Mouse (Mus musculus) megakaryocyte, embryonic 14.5 days (primary cell): ENCODE results near the gene Sbf2. TPM values are rescaled to one million over a fixed set of nuclear protein-coding genes. Genes with fewer than 3 reads are reported as not detected.

ENCODE experiments used
- H3K27me3 ChIP-seq: replicated peaks from 2 replicates; pipeline ENCODE3; 2012; ENCODE audit warnings: inconsistent platforms
- H3K36me3 ChIP-seq: replicated peaks from 2 replicates; pipeline ENCODE3; 2012; ENCODE audit warnings: low read length, inconsistent platforms, mixed read lengths
- H3K4me1 ChIP-seq: 2 replicates; pipeline ENCODE4 v1.6.1; 2012; ENCODE audit warnings: inconsistent platforms
- H3K4me3 ChIP-seq: replicated peaks from 2 replicates; pipeline ENCODE3; 2012; ENCODE audit warnings: moderate library complexity, mild to moderate bottlenecking, inconsistent platforms
- H3K9me3 ChIP-seq: 2 replicates; pipeline ENCODE4 v1.6.1; 2012; ENCODE audit warnings: inconsistent platforms
- FLI1 ChIP-seq: IDR thresholded peaks from 2 replicates; pipeline ENCODE4 v1.6.1; 2012; ENCODE audit warnings: low read length, inconsistent platforms, mixed read lengths
- GATA1 ChIP-seq: IDR thresholded peaks from 3 replicates; pipeline ENCODE4 v1.6.1; 2012; ENCODE audit warnings: mixed read lengths, low read length, inconsistent platforms, borderline replicate concordance
- polyA plus RNA-seq: library from polyadenylated mRNA; stranded (reverse); fragments of >175 nt; gene quantifications from 2 replicates; pipeline ENCODE4 v1.2.3, GENCODE M21; 2012; ENCODE audit warnings: low replicate concordance; ENCODE audit not compliant: insufficient read depth

The Sbf2 gene
- 0.55 TPM in 1 of 2 replicates, not detected in the other for polyA plus RNA-seq

DNA sequence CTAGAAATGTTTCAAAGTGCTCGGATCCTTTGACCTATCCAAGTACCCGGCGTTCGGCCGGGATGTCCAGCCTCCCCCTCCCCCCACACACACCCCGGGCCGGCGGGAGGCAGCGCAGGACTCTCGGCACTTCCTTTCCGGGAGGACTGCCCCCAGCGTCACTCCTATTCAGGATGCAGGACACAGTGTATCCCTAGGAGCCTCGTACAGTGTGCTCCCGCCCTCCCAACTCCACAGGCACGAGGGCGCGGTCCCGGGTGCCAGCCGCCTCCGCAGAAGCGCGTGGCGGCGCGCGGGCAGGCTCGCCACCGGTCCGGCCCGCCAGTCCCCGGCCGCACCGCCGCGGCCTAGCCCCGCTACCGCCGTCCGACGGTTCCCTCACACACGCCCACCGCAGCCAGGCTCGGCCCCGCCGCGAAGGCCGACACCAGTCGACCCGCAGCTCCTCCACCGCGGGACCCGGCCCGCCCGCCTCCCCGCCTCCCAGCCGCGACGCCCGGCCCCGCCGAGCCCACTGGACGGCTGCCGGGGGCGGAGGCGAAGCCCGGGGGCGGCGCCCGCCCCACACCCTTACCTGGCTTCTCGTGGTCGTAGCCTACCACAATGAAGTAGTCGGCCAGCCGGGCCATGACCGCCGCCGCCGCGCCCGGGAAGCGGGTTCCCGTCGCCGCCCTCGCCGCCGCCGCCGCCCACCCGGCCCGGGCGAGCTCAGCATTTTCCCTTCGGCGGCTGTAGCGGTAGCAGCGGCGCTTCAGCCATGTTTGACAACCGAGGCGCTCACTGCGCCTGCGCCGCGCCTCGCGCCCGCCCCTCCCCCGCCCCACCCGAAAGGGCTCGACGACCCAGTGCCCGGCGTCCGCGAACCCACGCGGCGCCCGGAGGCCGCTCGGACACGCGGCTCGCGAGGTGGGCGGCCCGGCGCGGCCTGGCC is at the start of gene Sbf2:
Sbf2 (minus strand) TSS at position 790 of the 931 bp plus-strand sequence.
- Histone ChIP-seq H3K4me3 (peak within 1 kb of the TSS; percentile 92), H3K27me3 (peaks cover 77% of the 10 kb centered on the region), H3K4me1 (peaks cover 30% of the 10 kb centered on the region), H3K9me3 (0 out of 2 replicates have a peak, but pooled peaks cover 4% of the 10 kb centered on the region), H3K36me3 (no peaks in the 10 kb centered on the region)
- TF ChIP-seq GATA1, result no peak
- TF ChIP-seq FLI1, result no peak

DNA sequence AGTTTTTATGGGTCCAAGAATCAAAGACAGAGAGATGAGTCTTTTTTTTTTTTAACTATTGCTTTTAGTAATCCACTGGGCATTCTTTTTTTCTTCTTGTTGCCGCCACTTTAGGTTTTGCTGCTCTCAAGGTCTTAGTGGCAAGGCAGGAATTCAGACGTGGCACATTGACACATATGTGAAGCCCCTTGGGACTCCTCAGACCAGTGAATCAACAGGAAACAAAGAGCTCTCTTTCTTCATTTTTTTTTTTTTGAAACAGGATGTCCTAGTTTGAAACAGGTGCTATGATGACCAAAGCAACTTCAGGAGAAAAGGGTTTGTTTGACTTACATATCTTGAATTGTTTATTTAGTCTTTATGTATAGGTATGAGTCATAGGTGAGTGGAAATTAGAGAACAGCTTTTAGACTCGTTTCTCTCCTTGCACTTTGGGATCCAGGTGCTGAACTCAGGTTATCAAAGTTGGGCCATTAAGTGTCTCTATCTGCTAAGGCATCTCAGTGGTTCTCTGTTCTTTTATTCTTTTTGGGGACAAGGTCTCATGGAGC is 43.7 kb upstream of the Sbf2 start:
- H3K4me1 ChIP-seq, result peaks cover 5% of the 10 kb centered on the region; the same call in 1 of the 2 replicates
- H3K36me3 ChIP-seq, result no peaks in the 10 kb centered on the region
- TF ChIP-seq GATA1 (no peak), FLI1 (no peak)
- peaks cover 9% of the 10 kb centered on the region for H3K9me3 ChIP-seq
- peaks cover 18% of the 10 kb centered on the region for H3K27me3 ChIP-seq
- H3K4me3 ChIP-seq, result no peak overlapping the region

DNA sequence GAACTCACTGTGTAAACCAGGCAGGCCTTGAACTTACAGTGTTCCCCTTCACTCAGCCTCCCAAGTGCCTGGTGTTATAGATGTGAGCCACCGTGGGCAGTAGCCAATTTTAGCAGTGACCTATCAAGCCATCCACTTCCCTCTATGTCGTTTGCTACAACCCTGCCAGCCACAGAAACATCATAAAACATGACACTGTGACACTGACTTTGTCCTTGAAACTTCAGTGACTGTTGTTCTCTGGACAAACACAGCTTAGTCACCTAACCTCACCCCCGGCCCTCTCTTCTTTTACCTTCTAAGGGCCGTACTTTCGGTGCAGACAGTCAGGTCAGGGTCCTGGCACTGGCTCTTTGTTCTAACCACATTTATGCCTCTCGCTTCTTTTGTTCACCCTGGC is 41.2 kb upstream of the Sbf2 start:
- H3K9me3 ChIP-seq, result peaks cover 9% of the 10 kb centered on the region
- no peaks in the 10 kb centered on the region for H3K36me3 ChIP-seq
- H3K4me3 ChIP-seq, result no peak overlapping the region
- TF ChIP-seq FLI1 (no peak), GATA1 (no peak)
- peaks cover 14% of the 10 kb centered on the region for H3K27me3 ChIP-seq
- H3K4me1 ChIP-seq, result peaks cover 5% of the 10 kb centered on the region; the same call in 1 of the 2 replicates

DNA sequence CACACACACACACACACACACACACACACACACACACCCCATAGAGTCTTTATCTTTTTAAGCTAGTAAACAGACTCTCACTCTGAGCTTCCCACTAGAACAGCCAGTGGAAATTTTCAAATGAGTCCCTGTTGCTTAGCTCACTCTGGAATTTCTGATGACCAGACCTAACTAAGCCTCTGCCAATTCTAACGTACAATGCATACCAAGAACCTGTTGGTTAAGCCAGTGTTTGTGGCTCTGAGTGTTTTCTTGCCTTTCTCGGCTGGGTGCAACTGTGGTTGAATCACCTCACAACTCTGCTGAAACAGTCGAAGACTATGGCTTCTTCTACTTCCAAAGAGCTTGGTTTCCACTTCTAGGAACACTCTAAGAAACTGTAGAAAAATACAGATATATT is 40.5 kb upstream of the Sbf2 start:
- H3K4me3 ChIP-seq, result no peak overlapping the region
- no peaks in the 10 kb centered on the region for H3K36me3 ChIP-seq
- H3K4me1 ChIP-seq, result peaks cover 5% of the 10 kb centered on the region; the same call in 1 of the 2 replicates
- peaks cover 11% of the 10 kb centered on the region for H3K27me3 ChIP-seq
- peaks cover 9% of the 10 kb centered on the region for H3K9me3 ChIP-seq
- no peak for TF ChIP-seq FLI1
- TF ChIP-seq GATA1, result no peak

DNA sequence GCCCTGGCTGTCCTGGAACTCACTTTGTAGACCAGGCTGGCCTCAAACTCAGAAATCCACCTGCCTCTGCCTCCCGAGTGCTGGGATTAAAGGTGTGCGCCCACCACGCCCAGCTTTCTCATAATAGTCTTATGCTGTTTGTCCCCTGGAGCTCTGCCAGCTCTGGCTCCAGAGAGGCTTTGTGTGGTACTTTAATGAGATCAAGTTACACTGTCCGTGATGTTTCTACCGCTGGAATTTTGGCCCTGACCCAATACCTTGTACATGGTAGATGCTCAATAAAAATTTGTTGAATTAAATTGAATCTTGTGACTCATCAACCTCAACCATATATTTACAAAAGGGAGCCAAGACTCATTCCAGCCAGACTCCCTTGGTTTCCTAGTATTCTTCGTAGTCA is 36.4 kb upstream of the Sbf2 start:
- Histone ChIP-seq H3K4me1 (peaks cover 7% of the 10 kb centered on the region; the same call in 1 of the 2 replicates), H3K36me3 (no peaks in the 10 kb centered on the region), H3K27me3 (peaks cover 16% of the 10 kb centered on the region), H3K4me3 (no peak overlapping the region), H3K9me3 (peaks cover 26% of the 10 kb centered on the region)
- TF ChIP-seq FLI1, result no peak
- no peak for TF ChIP-seq GATA1

DNA sequence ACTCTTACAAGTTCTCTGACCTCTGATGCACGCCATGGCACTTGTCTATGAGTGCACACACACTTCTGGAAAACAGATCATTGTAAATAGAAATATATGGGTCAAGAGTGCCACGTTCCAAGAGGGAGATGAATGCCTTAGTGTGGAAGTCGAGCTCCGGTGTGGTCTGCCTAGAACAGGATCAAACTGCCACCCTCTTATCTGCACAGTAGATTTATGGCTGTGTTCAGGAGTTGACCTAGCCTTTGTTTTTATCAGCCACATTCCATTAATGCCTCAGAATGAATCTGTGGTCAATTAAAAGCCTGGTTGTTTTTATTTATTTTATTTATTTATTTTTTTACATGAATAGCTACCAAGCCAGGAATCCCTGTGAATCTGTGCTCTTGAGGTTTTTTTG is 35.8 kb upstream of the Sbf2 start:
- TF ChIP-seq FLI1 (no peak), GATA1 (no peak)

DNA sequence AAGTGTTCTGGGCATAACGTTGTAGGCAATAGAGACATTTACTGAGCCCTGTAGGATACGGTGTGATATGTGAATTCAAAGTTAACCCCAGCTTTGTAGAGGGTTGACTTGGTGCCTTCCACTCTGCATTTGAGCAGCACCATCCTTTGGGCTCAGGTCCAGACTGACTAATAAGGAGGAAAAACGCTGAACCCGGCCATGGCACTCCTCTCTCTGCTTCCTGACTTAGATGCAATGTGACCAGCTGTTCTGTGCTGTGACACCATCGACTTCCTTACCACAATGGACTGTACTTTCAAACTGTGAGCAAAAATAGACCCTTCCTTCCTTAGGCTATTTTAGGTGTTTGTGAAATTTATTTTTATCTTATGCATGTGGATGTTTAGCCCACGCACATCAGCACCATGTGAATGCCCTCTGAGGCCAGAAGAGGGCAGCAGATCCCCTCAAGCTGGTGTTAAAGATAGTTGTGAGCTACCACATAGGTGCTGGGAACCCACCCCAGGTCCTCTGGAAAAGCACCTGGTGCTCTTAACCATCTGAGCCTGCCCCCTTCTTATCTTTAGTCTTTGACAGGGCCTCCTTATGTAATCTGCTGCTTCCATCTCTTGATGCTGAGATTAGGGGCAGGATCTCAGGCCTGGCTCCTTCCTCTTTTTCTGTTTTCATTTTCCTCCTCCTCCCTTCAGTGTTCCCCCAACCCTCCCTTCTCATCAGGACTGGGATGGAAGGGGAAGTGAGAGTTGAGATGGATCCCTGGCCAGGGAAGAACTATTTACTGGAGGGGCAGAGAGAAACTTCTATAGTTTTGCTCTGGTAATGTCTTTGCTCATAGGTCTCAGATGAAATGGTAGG is 34.6 kb upstream of the Sbf2 start:
- H3K36me3 ChIP-seq, result no peaks in the 10 kb centered on the region
- peaks cover 23% of the 10 kb centered on the region for H3K9me3 ChIP-seq
- H3K4me1 ChIP-seq, result peaks cover 3% of the 10 kb centered on the region; the same call in 1 of the 2 replicates
- no peak overlapping the region for H3K4me3 ChIP-seq
- peaks cover 20% of the 10 kb centered on the region for H3K27me3 ChIP-seq
- TF ChIP-seq GATA1 (no peak), FLI1 (no peak)

More for the DNA sequence above, 35.8 kb upstream of the Sbf2 start:
- Histone ChIP-seq H3K4me1 (peaks cover 3% of the 10 kb centered on the region; the same call in 1 of the 2 replicates), H3K36me3 (no peaks in the 10 kb centered on the region), H3K27me3 (peaks cover 18% of the 10 kb centered on the region), H3K4me3 (no peak overlapping the region), H3K9me3 (peaks cover 26% of the 10 kb centered on the region)

DNA sequence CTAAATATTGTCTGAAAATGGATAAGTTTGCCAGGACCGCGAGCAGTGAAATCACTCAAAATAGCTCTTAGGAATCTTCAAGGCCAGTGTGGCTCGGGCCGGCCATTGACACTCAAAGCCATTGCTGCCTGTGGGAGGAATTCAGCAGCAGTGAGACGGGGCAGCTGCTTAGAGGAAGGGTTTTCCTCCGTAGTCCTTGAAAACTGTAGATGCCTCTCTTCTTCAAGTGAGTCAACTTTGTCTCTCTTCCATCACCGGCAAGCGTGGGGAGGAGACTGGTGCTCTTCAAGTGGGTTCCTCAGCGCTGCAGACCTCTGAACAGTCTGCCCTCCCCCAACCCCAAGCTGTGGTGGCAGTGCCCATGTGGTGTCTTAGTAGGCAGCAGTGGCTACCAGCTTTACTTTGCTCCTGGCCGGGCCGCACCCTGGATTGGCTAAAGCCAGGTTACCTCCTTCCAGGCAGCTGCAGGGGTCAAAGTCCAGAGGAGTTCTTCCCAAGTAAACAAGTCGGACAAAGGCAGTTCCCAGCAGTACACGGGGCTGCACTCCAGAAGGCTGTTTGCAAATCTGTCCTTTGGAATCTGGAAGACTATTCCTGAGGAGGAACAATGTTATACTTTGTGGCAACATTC is 33.8 kb upstream of the Sbf2 start:
- H3K27me3 ChIP-seq, result peaks cover 23% of the 10 kb centered on the region
- H3K4me1 ChIP-seq, result peaks cover 3% of the 10 kb centered on the region; the same call in 1 of the 2 replicates
- H3K4me3 ChIP-seq, result no peak overlapping the region
- H3K9me3 ChIP-seq, result peaks cover 18% of the 10 kb centered on the region
- no peaks in the 10 kb centered on the region for H3K36me3 ChIP-seq
- no peak for TF ChIP-seq FLI1
- TF ChIP-seq GATA1, result no peak
